Mouse (Mus musculus) kidney, adult 2 months (tissue): ENCODE measurements around the gene Med19.

Experiments used
- CTCF ChIP-seq: fragments of 200-500 bp; conservative IDR thresholded peaks from 2 replicates; pipeline ENCODE4 v1.5.1; 2011; ENCODE audit warnings: low read depth, mild to moderate bottlenecking, control low read depth, low read length, moderate library complexity, mixed read lengths; ENCODE audit not compliant: insufficient read depth, insufficient read length
- POLR2A ChIP-seq: fragments of 200-500 bp; IDR thresholded peaks from one replicate; pipeline ENCODE4 v1.6.1; 2011; ENCODE audit warnings: low read depth, low read length, control low read depth

- TF ChIP-seq CTCF (no peak), POLR2A (no peak)
These were observed 42.6 kb upstream of the Med19 start for GRCm38 (mm10) chr2:84635611-84636010.
